Mouse (Mus musculus) ovary, postnatal 10 days (tissue): ENCODE measurements at regions not wholly inside any gene's neighbourhood (a gene's known extent, or its start where the extent isn't known, plus 50 kb on each side); places are given as distances from the start of the nearest gene placed in this dataset.
"Not testable (repeated sequence)": the region's sequence is repeated elsewhere in the genome, so short reads cannot be mapped to it uniquely, and the experiment has no call there.

Source experiments
- DNase-seq: peaks from one replicate; pipeline ENCODE4 v3.0.0; 2022; ENCODE audit warnings: low spot score

DNA sequence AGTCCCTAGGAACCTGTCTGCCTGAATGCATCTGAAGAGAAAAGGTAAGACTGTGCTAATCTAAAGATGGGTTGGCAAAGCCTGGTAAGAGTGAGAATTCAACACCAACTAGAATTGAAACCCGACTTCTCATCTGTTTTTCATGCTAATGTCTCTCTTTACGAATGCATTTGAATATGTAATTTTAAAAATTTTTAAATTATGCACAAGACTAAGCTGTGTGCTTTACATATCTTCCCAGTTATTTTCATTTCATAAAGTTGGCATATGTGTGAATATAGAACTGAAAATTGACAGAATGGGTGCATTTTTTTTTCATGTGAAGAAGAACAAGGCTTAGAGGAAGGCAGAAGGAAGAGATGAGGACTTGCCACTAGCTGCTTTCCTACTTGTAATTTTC is 267.2 kb upstream of the Ube2e3 start:
- no peak for DNase-seq

DNA sequence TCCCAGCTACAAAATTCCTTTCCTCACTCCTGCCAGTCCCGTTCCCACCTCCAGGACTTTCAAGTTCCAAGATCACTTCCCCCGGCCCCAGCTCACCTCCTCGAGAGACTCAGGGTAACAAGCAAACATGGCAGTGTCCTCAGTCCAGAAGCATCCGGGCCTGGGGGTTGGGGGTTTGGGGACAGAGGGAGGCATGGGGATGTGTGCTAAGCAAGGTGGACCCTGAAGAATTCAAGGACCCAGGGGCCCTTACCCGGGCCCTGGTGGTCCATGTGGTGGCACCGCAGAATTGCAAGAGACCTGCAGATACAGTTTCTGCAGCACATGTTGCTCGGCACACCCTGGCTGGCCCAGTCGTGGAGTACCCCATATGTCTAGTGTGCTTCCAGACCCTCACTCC is 269.9 kb upstream of the Ube2e3 start:
- no peak for DNase-seq

DNA sequence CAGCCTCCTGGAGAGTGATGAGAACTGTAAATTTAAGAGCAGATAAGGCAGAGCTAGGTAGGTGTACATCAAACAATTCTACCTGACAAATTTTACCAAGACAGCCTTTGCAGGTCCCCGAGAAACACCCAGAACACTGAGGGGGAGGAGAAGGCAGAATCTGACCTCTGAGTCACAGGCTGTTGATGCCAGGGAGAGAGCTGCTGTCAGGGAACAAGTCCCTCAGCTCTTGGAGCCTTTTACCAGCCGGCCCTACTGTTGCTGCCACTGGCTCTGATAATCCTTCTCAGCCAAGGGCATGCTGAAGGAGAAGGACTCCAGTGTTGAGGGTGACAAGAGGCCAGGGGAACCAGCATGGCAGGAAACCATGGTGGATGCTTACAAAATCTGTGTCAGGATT is 271.7 kb upstream of the Ube2e3 start:
- DNase-seq: no peak

DNA sequence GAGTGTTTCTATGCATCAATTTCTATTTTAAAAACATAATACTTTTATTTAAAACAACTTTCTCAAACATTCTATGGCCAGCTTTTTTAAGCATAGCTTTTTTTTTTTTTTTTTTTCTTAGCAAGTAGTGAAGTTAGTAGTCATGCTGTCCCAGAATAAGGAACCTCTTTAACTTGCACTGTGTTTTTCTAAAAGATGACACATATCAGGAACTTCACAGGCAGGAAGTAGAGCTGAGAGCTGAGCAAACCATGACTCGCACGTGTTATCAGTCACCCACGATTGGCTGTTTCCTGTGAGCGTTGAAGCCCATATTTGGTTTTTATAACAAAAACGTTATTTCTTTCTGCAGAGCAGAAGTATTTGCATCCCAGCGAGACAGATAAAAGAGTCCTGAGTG is 287.9 kb upstream of the Ube2e3 start:
- DNase-seq: no peak

DNA sequence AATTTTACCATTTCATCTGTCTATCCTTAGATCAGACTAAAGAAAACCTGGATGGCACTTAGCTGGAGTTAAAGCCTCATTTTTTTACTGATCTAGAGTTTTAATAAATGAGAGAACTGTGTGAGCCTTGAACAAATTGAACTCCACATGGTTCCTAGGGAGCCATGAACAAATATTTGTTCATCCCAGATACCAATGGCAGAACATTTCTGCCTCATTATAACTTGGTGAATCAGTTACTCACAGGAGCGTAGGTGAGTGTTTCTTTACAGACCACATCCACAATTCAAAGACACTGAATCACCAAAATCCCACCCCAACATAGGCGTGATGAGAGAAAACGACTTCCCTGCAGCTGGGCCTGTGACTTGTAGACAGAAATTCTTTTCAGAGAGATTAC is 295.4 kb upstream of the Ube2e3 start:
- DNase-seq: no peak

DNA sequence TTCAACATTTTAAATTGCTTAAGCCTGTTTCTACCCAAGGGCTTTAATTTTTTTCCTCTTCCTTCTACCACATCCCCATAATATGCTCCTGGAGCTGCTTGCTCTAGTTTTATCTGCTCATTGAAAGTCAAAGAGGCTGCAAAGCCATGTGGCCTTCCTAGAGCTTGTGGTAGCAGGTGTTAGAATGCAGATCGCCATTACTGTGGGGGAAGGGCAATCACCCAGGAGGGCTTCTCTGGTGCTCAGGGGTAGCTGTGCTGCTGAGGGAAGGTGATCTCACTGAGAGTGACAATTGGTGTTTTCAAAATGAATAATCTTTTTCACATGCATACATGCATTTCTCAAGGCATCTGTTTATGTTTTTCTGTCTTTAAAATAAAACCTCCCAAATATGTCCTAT is 309.8 kb upstream of the Ube2e3 start:
- no peak for DNase-seq

DNA sequence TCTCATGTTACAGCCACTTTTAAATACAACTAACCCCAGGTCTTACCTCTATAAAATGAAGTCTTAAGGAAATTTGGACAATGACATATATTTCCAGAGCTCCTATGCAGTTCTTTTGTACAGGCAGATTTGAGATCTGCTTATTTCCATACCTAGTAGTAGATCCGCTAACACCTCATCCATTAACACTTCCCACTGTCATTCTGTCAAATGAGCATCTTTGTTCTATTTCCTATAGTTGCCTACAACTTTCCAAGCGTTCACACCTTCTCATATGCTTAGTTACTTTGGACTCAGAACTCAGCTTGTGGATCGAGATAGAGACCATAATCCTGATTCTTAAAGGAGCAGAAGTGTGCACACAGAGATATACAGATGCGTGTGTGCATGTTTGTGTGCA is 316.8 kb upstream of the Ube2e3 start:
- no peak for DNase-seq

DNA sequence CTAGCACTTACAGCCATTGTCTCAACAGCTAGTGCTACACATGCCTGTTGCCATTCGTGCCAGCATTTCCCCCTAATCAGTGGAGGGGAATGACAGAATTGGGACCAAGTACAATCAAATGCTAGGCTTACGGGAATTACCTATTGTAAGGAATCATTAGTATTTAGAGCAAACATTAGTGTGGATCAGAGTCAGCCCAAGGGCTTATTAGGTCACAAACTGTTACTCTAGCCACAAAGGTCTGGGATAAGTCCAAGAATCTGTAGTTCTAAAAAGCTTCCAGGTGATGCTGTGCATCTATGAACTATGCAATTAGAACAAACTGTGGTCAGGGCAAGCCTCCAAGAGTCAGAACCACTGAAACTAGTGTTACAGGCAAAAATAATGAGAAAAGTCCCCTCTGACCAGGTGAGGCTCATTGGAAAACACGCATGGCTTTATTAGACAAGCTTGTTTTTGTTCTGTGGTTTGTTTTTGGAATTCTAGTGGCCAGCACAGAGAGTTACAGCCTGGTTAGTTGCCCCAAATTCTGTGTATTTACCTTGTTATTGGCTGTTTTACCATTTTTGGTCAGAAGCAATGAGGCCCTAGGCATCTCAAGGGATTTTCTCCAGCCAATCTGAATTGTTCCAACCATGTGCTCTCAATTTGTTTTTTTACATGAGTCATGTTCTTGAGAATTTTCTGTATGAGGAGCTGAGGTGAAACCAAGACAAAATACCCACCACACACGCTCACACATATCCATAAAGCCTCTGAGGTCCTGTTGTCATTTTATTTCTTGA is 319.0 kb upstream of the Ube2e3 start:
- DNase-seq: no peak

DNA sequence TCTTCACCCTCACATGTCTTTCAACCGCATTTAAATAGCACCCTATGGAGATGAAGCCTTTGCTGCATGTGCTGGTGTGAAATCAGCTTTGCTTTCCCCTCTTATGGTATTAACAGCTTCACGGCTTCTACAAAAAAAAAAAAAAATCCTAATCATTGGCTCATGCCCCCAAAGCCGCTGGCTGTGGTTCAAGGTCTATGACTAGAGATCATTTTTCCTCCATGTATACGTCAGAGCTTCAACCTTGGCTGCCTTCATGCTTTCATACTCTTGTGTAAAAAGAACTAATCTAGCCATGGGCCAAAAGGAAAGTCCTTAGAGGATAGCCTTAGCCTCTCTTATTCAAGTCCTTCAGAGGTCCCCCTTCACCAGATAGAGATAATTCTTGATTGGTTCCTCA is 320.6 kb upstream of the Ube2e3 start:
- no peak for DNase-seq

DNA sequence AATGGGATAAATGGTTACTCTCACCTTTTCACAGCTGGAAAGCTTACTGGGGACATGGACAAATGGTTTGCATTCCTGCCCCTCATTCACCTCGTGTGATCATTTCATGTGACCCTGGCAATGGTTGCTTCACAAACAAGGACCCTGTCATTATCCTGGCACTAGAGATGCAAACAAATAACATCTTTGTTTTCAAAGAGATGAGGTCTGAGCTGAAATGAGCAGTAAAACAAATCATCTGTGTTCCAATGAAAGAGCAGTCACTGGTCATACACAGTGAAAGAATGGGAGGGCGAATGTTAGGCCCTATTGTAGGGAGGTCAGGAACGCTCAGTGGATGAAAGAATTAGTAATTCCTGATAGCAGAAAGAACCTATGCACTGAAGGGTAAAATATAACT is 327.5 kb upstream of the Ube2e3 start:
- DNase-seq: no peak

DNA sequence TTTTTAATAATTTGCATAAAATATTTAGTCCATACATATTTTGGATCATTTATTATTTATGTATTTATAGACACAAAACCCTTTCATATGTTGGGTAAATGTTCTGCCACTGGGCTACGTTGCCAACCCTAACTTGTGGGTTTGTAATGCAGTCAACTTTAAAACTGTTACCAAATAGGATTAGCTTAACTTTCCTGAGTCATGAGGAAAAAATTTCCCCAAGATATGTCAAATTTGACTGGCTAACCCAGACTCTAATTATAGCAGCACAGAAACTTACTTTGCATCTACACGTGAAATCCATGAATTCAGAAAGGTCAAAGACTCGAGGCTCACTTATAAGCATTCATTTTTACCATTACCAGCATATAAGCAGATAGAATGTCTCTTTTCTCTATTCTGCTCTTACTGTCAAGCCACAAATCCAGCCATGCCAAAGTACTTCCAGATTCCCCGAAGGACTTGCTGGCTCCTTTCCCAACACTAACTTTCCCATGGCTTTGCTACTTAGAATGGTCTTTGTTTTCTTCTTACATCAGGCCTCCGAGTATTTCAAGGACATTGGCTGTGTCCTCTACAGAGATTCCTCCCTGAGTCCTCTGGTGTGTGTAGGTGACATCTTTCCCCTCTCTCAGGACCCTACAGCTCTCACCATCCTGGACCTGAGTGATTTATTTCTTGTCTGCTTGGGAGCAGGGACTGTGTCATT is 328.2 kb upstream of the Ube2e3 start:
- DNase-seq: no peak

DNA sequence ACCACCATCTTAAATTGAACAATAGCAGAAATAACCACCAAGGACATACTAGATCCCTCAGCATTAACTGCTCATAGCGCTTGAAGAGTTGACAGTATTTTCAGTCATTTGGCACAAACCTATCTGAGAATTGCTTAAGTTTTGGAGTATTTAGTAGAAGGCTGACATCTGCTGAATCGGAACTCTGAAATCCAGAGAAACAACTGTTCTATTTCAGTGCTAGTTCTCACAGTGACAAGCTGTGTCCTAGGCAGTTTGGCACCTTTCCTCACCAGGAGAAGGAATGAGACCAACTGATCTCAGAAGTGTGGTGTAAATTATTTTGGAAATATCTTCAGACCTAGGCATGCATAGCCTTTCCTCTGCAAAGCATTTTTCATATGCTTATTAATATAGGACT is 330.4 kb upstream of the Ube2e3 start:
- DNase-seq: no peak

DNA sequence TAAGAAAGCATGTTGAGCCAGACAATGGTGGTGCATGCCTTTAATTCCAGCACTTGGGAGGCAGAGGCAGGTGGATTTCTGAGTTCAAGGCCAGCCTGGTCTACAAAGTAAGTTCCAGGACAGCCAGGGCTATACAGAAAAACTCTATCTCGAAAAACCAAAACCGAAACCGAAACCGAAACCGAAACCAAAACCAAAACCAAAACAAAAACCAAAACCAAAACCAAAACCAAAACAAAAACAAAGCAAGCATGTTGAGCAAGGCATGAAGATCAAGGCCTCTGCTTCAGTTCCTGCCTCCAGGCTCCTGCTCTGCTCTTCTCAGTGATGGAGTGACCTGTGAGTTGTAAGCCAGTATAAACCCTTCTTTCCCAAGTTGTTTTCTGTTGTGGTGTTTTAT is 334.0 kb upstream of the Ube2e3 start:
- DNase-seq: not testable (repeated sequence)

DNA sequence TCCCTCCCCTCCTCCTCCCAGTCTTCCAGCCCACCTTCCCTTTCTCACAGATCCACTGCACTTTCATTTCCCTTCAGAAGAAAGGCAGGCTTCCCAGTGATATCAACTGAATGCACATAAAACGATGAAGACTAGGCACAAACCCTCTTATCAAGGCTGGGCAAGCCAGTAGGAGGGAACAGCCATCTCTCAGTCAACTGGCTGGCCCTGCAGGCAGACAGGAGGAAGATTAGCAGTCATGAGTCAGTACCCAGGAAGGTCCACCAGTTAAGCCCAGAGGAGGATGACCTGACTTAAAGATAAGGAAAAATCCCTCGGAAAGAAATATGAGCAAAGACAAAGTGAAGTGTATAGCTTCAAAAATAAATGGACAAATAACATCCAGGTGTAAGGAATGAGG is 337.4 kb upstream of the Ube2e3 start:
- no peak for DNase-seq

DNA sequence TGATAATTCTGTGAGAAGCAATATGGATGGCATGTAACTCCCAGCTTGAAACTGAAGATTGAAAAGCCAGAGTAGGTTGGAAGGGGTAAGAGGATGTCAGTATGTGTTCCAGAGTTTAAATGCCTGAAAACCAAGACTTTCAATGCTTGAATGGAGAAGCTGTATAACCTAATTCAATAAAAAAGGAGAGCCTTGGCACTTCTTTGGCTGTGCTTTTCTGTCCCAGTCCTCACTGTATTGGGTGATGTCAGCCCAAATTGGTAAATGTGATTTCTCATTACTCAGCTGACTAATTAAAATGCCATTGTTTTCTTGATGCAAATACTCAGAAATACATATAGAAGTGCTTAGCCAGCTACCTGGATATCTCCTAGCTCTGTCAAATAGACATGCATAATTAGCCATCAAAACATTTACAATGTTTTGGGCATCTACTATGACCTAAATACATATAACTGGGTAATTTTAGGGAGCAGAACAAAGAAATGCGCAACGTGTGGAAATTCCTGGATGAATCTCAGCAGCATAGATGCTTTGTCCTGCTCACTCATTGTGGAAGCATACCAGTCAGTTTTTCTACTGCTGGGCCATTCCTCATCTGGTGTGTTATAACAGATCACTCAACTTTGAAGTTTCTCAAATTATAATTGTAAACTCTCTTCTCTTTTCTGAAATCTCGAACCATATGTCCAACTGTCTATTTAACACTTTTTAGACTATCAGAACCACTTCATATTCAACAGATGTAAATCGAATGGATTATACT is 347.5 kb upstream of the Ube2e3 start:
- DNase-seq: no peak

DNA sequence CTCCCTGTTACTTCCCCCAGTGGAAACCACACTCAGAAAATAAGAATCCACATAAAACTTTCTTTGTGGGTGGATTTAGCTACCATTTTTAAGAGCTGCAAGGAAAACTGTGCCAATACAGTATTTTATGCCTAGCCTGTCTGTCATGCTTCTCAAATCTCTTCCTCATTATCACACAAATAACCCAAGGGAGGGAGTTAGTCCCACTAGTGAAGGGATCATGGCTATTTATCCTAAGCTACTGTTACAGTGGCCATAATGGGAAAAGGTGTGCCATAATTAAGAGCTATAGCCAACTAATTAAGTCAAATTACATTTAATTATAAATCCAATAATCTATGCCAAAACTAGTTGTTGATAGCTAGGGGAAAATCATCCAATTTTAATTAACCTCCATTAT is 374.8 kb upstream of the Ube2e3 start:
- DNase-seq: no peak

DNA sequence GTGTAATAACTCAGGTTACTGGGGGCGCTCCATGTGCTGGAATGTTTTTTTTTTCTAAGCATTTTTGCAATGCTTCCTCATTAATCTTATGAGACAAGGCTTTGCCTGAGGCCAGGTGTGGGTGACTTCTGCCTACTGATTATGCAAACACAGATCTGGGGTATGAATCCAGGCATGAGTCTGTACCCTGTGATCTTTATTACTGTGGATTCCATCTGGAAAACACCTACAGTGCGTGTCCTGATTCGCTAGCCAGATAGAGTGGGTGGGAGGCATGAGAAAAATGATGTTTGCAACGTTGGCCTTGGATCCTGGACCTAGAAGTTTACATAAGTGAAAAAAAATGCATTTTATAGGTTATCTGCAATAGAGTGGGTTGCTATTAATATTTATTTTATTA is 387.9 kb upstream of the Ube2e3 start:
- DNase-seq: no peak

DNA sequence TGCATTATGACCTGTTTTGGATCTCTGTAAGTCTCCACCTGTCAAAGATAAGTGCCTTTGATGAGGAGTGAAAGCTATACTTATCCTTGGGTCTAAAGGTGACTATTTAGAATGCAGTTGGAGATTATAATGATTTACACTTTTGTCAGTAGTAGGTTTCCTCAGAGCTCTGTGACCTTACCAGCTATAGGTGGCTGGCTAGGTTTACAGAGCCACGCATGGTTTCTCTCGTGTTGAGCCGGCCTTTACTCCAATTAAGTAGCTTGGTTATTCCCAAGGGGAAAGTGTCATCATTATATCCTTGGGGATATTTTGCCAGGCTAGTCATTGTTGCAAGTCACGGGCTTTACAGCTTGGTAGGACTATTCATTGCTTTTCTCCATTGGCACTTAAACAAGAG is 408.5 kb upstream of the Ube2e3 start:
- no peak for DNase-seq

DNA sequence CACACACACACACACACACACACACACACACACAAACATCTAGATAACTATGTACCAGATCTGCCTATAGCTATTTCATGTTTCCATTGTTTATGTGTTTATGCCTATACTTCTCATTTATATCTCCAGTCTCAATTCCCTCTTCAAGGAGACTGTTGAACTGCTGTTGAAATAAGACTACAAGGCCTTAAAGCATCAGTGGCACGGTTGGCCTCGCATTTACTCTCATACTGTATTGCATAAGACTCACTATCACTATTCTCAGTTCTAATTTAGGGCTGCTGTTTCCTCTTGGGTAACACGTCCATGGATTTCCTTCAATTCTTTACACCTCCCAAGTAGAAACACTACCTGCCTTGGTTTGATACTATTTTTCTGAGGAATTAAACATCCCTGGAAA is 414.5 kb upstream of the Ube2e3 start:
- DNase-seq: no peak

DNA sequence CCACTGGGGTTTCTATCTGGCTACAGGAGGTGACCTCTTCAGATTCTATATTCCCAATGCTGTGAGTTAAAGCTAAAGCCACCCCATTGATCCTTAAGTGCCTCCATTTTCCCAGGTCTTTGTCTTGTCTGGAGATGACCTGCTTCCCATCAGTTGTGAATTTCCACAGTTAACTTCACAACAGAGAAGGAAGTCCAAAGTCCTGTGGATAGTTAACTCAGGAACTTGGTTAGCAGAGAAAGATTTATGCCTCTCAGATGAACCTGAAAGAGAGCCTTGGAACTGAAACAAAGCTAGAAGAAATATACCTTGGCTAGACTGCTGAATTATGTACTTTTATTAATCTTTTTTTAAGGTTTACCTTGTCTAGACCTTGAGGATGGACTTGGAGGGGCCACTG is 431.1 kb upstream of the Ube2e3 start:
- DNase-seq: no peak

DNA sequence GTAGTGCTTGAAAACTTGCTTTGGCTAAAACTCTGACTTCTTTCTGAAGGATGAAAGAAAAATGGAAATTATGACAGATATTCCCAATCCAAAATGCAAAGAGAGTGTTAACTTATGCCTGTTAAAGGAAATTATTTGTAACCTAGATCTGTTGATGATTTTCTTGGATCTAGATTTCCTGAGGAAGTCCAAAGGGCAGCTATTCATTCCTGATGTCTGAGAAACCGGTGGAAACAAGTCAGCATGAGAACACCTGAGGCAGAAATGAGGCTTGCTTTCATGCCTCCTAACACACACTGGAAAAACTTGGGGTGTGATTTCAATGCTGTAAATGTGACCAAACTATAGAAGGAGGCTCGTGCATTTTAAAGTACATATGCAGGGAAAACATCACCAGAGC is 432.9 kb upstream of the Ube2e3 start:
- no peak for DNase-seq

DNA sequence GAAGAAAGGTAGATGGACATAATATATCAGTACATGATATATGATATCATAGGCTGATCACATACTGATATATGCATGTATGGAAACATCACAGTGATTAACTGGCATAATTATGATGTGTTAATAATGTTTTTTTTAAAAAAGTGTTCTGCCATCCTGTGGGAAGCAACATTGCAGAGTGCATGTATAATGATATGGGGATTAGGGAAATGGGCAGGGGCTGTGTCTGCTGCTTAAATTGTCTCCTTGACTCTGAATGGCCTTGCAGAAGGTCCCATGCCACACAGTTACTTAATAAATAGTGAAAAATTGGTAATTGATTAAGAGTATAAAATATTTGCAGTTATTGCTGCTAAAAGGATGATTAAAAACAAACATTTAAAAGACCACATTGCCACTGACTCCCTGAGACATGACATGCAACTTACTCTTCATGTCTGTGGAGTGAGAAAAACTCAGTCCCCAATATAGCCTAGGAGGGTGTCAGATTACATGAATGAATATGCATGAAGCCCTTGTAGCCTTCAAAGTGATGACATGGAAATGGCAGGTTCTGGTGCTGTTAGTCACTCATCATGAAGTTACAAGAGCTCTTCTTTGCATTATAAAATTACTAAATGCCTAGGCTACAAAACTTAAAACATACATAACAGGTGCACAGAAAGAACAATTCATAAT is 440.1 kb upstream of the Ube2e3 start:
- no peak for DNase-seq
